Mouse (Mus musculus): ENCODE measurements around the gene Olfr1098.

Olfr1098 gene

GRCm38 (mm10) chr2:86924445-86924844, at the start of gene Olfr1098:
Gene Olfr1098, minus strand, starts transcription at chr2:86924545.
- no peak for DNase-seq

- no peak for DNase-seq
These were observed 36.2 kb upstream of the Olfr1098 start, which contains the start of gene Olfr1099 for GRCm38 (mm10) chr2:86960593-86960992. Gene Olfr1099, minus strand, starts transcription at chr2:86960693.

- no peak for DNase-seq
These were observed 2.2 kb upstream of the Olfr1098 start for GRCm38 (mm10) chr2:86926557-86926956.

GRCm38 (mm10) chr2:86905647-86906046, 18.7 kb downstream of the Olfr1098 start:
- no peak for DNase-seq

GRCm38 (mm10) chr2:86892116-86892515, 32.2 kb downstream of the Olfr1098 start, which contains the start of gene Olfr1097:
Gene Olfr1097, minus strand, starts transcription at chr2:86892216.
- DNase-seq = no peak

- DNase-seq = no peak
These were observed 49.6 kb downstream of the Olfr1098 start, which contains the start of gene Gm13723 for GRCm38 (mm10) chr2:86874702-86875101. Gene Gm13723, minus strand, starts transcription at chr2:86874802.

Data from right cerebral cortex, postnatal 14 days (tissue).